Mouse (Mus musculus) midbrain, embryonic 10.5 days (tissue): ENCODE data around the gene Dpysl5. TPM values are rescaled to one million over a fixed set of nuclear protein-coding genes. Genes with fewer than 3 reads are reported as not detected.
"Not testable (repeated sequence)": the region's sequence is repeated elsewhere in the genome, so short reads cannot be mapped to it uniquely, and the experiment has no call there.

Experiments used
- DNase-seq: peaks from one replicate; pipeline ENCODE4 v3.0.0-alpha.2; 2017; ENCODE audit warnings: low spot score
- H3K27ac ChIP-seq: fragments of 300-500 bp; sonication (generic); replicated peaks from 2 replicates; pipeline ENCODE4 v1.5.1; 2016; ENCODE audit warnings: mild to moderate bottlenecking
- H3K27me3 ChIP-seq: fragments of 300-500 bp; sonication (generic); 2 replicates; pipeline ENCODE4 v1.6.1; 2016; ENCODE audit warnings: low read depth, mild to moderate bottlenecking; ENCODE audit not compliant: poor library complexity, severe bottlenecking
- H3K36me3 ChIP-seq: fragments of 300-500 bp; sonication (generic); 2 replicates; pipeline ENCODE4 v1.6.1; 2016; ENCODE audit warnings: mild to moderate bottlenecking, moderate library complexity
- H3K4me1 ChIP-seq: fragments of 300-500 bp; sonication (generic); 2 replicates; pipeline ENCODE4 v1.6.1; 2016
- H3K4me3 ChIP-seq: fragments of 300-500 bp; sonication (generic); 2 replicates; pipeline ENCODE4 v1.5.1; 2016; ENCODE audit warnings: mild to moderate bottlenecking, moderate library complexity
- H3K9me3 ChIP-seq: fragments of 300-500 bp; sonication (generic); replicated peaks from 2 replicates; pipeline ENCODE4 v1.6.1; 2016; ENCODE audit warnings: mild to moderate bottlenecking
- WGBS: fragments of 180-500 bp; shearing (Covaris S2); methylation state at CpG from one replicate; pipeline ENCODE4 v1.1.7; 2016; 5-methylcytosine and 5-hydroxymethylcytosine counted together
- polyA plus RNA-seq: library from polyadenylated mRNA; unstranded; fragments of >200 nt; fragmentation: Nextera tagmentation; extraction: Ambion mirVana; gene quantifications from 2 replicates; pipeline ENCODE4 v1.2.1, GENCODE M21; 2016

Gene Dpysl5
- polyA plus RNA-seq, 1 experiment from 2014 or later = 90.7 TPM

- DNase-seq = no peak
- Histone ChIP-seq H3K27ac (no peak overlapping the region), H3K27me3 (no peaks in the 10 kb centered on the region), H3K36me3 (peaks cover 50% of the 10 kb centered on the region), H3K9me3 (no peaks in the 10 kb centered on the region), H3K4me1 (no peaks in the 10 kb centered on the region), H3K4me3 (no peak overlapping the region)
- WGBS = 90% methylated on average over 4 of the region's 4 CpGs
Measured at GRCm38 (mm10) chr5:30678722-30679296, 32.6 kb upstream of the Dpysl5 start.

GRCm38 (mm10) chr5:30679593-30679992, 31.8 kb upstream of the Dpysl5 start:
- Histone ChIP-seq H3K4me1 (no peaks in the 10 kb centered on the region), H3K27ac (no peak overlapping the region), H3K9me3 (no peaks in the 10 kb centered on the region), H3K27me3 (no peaks in the 10 kb centered on the region), H3K36me3 (peaks cover 42% of the 10 kb centered on the region), H3K4me3 (no peak overlapping the region)
- no peak for DNase-seq
- WGBS = 85% methylated on average over 5 of the region's 5 CpGs

- Histone ChIP-seq H3K4me1 (no peaks in the 10 kb centered on the region), H3K27me3 (no peaks in the 10 kb centered on the region), H3K36me3 (peaks cover 18% of the 10 kb centered on the region), H3K9me3 (no peaks in the 10 kb centered on the region), H3K4me3 (no peak overlapping the region), H3K27ac (no peak overlapping the region)
- WGBS = 92% methylated on average over 5 of the region's 5 CpGs
- no peak for DNase-seq
Measured at GRCm38 (mm10) chr5:30681970-30682369, 29.4 kb upstream of the Dpysl5 start.

- H3K9me3 ChIP-seq = no peaks in the 10 kb centered on the region
- no peak overlapping the region for H3K4me3 ChIP-seq
- DNase-seq = no peak
- no peaks in the 10 kb centered on the region for H3K4me1 ChIP-seq
- H3K27me3 ChIP-seq = no peaks in the 10 kb centered on the region
- H3K27ac ChIP-seq = no peak overlapping the region
- peaks cover 10% of the 10 kb centered on the region for H3K36me3 ChIP-seq
Measured at GRCm38 (mm10) chr5:30682967-30683600, 28.3 kb upstream of the Dpysl5 start.

- Histone ChIP-seq H3K27ac (no peak overlapping the region), H3K27me3 (no peaks in the 10 kb centered on the region), H3K36me3 (peaks cover under 1% of the 10 kb centered on the region; the same call in 1 of the 2 replicates), H3K4me1 (no peaks in the 10 kb centered on the region), H3K9me3 (no peaks in the 10 kb centered on the region), H3K4me3 (no peak overlapping the region)
- DNase-seq = no peak
- WGBS = 77% methylated on average over 3 of the region's 3 CpGs
Measured at GRCm38 (mm10) chr5:30683993-30684392, 27.4 kb upstream of the Dpysl5 start.

- no peaks in the 10 kb centered on the region for H3K9me3 ChIP-seq
- no peaks in the 10 kb centered on the region for H3K36me3 ChIP-seq
- H3K4me1 ChIP-seq = no peaks in the 10 kb centered on the region
- no peak overlapping the region for H3K4me3 ChIP-seq
- 70% methylated on average over 3 of the region's 3 CpGs for WGBS
- no peaks in the 10 kb centered on the region for H3K27me3 ChIP-seq
- DNase-seq = no peak
- no peak overlapping the region for H3K27ac ChIP-seq
Measured at GRCm38 (mm10) chr5:30686781-30687180, 24.6 kb upstream of the Dpysl5 start.

GRCm38 (mm10) chr5:30700361-30701000, 10.9 kb upstream of the Dpysl5 start:
- H3K36me3 ChIP-seq = no peaks in the 10 kb centered on the region
- no peak overlapping the region for H3K27ac ChIP-seq
- H3K4me1 ChIP-seq = peaks cover 16% of the 10 kb centered on the region
- DNase-seq = no peak
- H3K27me3 ChIP-seq = peaks cover 14% of the 10 kb centered on the region
- no peaks in the 10 kb centered on the region for H3K9me3 ChIP-seq
- H3K4me3 ChIP-seq = no peak overlapping the region
- WGBS = 88% methylated on average over 8 of the region's 8 CpGs

- not testable (repeated sequence) for H3K4me3 ChIP-seq, H3K36me3 ChIP-seq, DNase-seq, H3K9me3 ChIP-seq
- peaks cover 16% of the 10 kb centered on the region for H3K4me1 ChIP-seq
- H3K27me3 ChIP-seq = peaks cover 22% of the 10 kb centered on the region
- 37% methylated on average over 4 of the region's 4 CpGs for WGBS
- peak overlapping the region; percentile 78 for H3K27ac ChIP-seq
Measured at GRCm38 (mm10) chr5:30701373-30701772, 10.0 kb upstream of the Dpysl5 start.

- Histone ChIP-seq H3K36me3 (no peaks in the 10 kb centered on the region), H3K4me1 (peaks cover 17% of the 10 kb centered on the region), H3K27ac (peak overlapping the region; percentile 78), H3K4me3 (no peak overlapping the region), H3K9me3 (no peaks in the 10 kb centered on the region), H3K27me3 (peaks cover 27% of the 10 kb centered on the region)
- DNase-seq = no peak
- WGBS = 90% methylated on average over 3 of the region's 3 CpGs
Measured at GRCm38 (mm10) chr5:30701866-30702265, 9.5 kb upstream of the Dpysl5 start.

- H3K9me3 ChIP-seq = no peaks in the 10 kb centered on the region
- WGBS = 13% methylated on average over 13 of the region's 13 CpGs
- H3K4me3 ChIP-seq = no peak overlapping the region
- peaks cover 69% of the 10 kb centered on the region for H3K4me1 ChIP-seq
- H3K36me3 ChIP-seq = peaks cover 3% of the 10 kb centered on the region
- peaks cover 57% of the 10 kb centered on the region for H3K27me3 ChIP-seq
- 0 out of 2 replicates have a peak overlapping the region, but pooled peaks have one; percentile 96 for H3K27ac ChIP-seq
- DNase-seq = peak; percentile 82
Measured at GRCm38 (mm10) chr5:30709744-30710383, 1.5 kb upstream of the Dpysl5 start.

- no peak for DNase-seq
- Histone ChIP-seq H3K9me3 (no peaks in the 10 kb centered on the region), H3K27ac (peak overlapping the region; percentile 96), H3K27me3 (peaks cover 52% of the 10 kb centered on the region), H3K4me3 (peak overlapping the region; percentile 69), H3K36me3 (peaks cover 9% of the 10 kb centered on the region), H3K4me1 (peaks cover 74% of the 10 kb centered on the region)
- WGBS = 33% methylated on average over 8 of the region's 8 CpGs
Measured at GRCm38 (mm10) chr5:30710486-30710885, 878 bp upstream of the Dpysl5 start.

GRCm38 (mm10) chr5:30712002-30712390, 632 bp downstream of the Dpysl5 start:
- no peaks in the 10 kb centered on the region for H3K9me3 ChIP-seq
- H3K27me3 ChIP-seq = peaks cover 38% of the 10 kb centered on the region
- no peak for DNase-seq
- peaks cover 24% of the 10 kb centered on the region for H3K36me3 ChIP-seq
- peak overlapping the region; percentile 96 for H3K27ac ChIP-seq
- H3K4me3 ChIP-seq = peak overlapping the region; percentile 69
- peaks cover 82% of the 10 kb centered on the region for H3K4me1 ChIP-seq
- WGBS = 0% methylated on average over 14 of the region's 14 CpGs
